22 mouse cellular contexts compared by ENCODE assay signal in genomic region chr4:68720983-68721382, GRCm38 (mm10).
DNase-seq lines count a peak whose midpoint lies in the region; ATAC-seq and TF ChIP-seq lines count a peak whose summit lies in the region.
"Had no signal": no experiment of that assay in that cellular context is flagged by ENCODE, and none has a peak within 500 bp of the region (broad histone marks: within the 10 kb centered on the region; RNA-seq: fewer than 3 reads in every experiment).

No protein-coding gene starts in this region.

- no peak for TF ChIP-seq POLR2A in heart, adult 2 months (IDR thresholded peaks at IDR 0.05; ENCODE audit: insufficient read depth, low read depth, low read length)
- no peak for TF ChIP-seq POLR2A in lung, adult 2 months (IDR thresholded peaks at IDR 0.05; ENCODE audit: borderline replicate concordance, extremely low read depth, low read depth, low read length)

- no peaks in the 10 kb centered on the region for H3K4me1 ChIP-seq in heart, embryonic 11.5 days (ENCODE audit: control insufficient read depth, insufficient read depth, low read length)
- H3K4me1 ChIP-seq in heart, postnatal 0 days (ENCODE audit: control insufficient read depth, insufficient read depth), result no peaks in the 10 kb centered on the region
- no peaks in the 10 kb centered on the region for H3K4me1 ChIP-seq in heart, adult 2 months (ENCODE audit: control insufficient read depth, insufficient read depth, low read length)
- no peaks in the 10 kb centered on the region for H3K4me1 ChIP-seq in lung, embryonic 14.5 days (ENCODE audit: insufficient read depth)
- H3K4me1 ChIP-seq in lung, adult 2 months (ENCODE audit: control insufficient read depth, insufficient read depth, low read length), result no peaks in the 10 kb centered on the region
- H3K4me1 ChIP-seq: embryonic facial prominence, embryonic 12.5 days; forebrain, embryonic 12.5 days; liver, embryonic 13.5 days; megakaryocyte, embryonic 14.5 days; neural tube, embryonic 12.5 days had no signal

- no peak overlapping the region for H3K9ac ChIP-seq in heart, embryonic 11.5 days (ENCODE audit: low read depth, low read length)
- H3K9ac ChIP-seq in heart, postnatal 0 days (replicated peaks; ENCODE audit: low read depth, low read length), result no peak overlapping the region
- H3K9ac ChIP-seq in heart, adult 2 months (ENCODE audit: low read depth, low read length), result no peak overlapping the region
- no peak overlapping the region for H3K9ac ChIP-seq in lung, embryonic 14.5 days
- H3K9ac ChIP-seq: embryonic facial prominence, embryonic 12.5 days; forebrain, embryonic 12.5 days; hindbrain, embryonic 14.5 days; liver, embryonic 13.5 days; neural tube, embryonic 12.5 days had no signal

- peak; percentile 77 for ATAC-seq in heart, embryonic 11.5 days (replicated peaks; ENCODE audit: insufficient number of reproducible peaks, low FRiP score, low TSS enrichment)
- ATAC-seq in heart, postnatal 0 days (ENCODE audit: insufficient read depth, low read depth), result peak; percentile 58
- ATAC-seq in lung, embryonic 14.5 days (ENCODE audit: insufficient read depth), result peak; percentile 83
- ATAC-seq: inflammation-experienced regulatory T-cells, adult 6 months had no signal

- no peaks in the 10 kb centered on the region for H3K9me3 ChIP-seq in heart, embryonic 11.5 days (replicated peaks; ENCODE audit: control insufficient read depth, low read length)
- no peaks in the 10 kb centered on the region for H3K9me3 ChIP-seq in heart, postnatal 0 days (replicated peaks; ENCODE audit: control insufficient read depth, low read length)
- no peaks in the 10 kb centered on the region for H3K9me3 ChIP-seq in lung, embryonic 14.5 days (ENCODE audit: low read depth, low read length)
- H3K9me3 ChIP-seq: embryonic facial prominence, embryonic 12.5 days; forebrain, embryonic 12.5 days; liver, embryonic 13.5 days; megakaryocyte, embryonic 14.5 days; neural tube, embryonic 12.5 days had no signal

- no peaks in the 10 kb centered on the region for H3K27me3 ChIP-seq in heart, embryonic 11.5 days (ENCODE audit: control insufficient read depth, insufficient read depth, low read length)
- no peaks in the 10 kb centered on the region for H3K27me3 ChIP-seq in heart, postnatal 0 days (ENCODE audit: control insufficient read depth, insufficient read depth, low read length)
- no peaks in the 10 kb centered on the region for H3K27me3 ChIP-seq in heart, adult 2 months (ENCODE audit: control insufficient read depth, insufficient read depth, low read length)
- no peaks in the 10 kb centered on the region for H3K27me3 ChIP-seq in lung, embryonic 14.5 days (ENCODE audit: insufficient read depth, low read length)
- H3K27me3 ChIP-seq: embryonic facial prominence, embryonic 12.5 days; forebrain, embryonic 12.5 days; liver, embryonic 13.5 days; megakaryocyte, embryonic 14.5 days; neural tube, embryonic 12.5 days had no signal

- 22% methylated on average over 1 of the region's 1 CpGs for WGBS in heart, embryonic 11.5 days (ENCODE audit: insufficient replicate concordance)
- WGBS in heart, postnatal 0 days, result 4% methylated on average over 1 of the region's 1 CpGs
- 6% methylated on average over 1 of the region's 1 CpGs for WGBS in heart, adult 2 months
- WGBS in lung, embryonic 14.5 days, result 19% methylated on average over 1 of the region's 1 CpGs
- WGBS in lung, adult 2 months, result 7% methylated on average over 1 of the region's 1 CpGs

- H3K79me2 ChIP-seq in heart, adult 2 months (replicated peaks; ENCODE audit: control insufficient read depth, insufficient read depth, low read length), result no peaks in the 10 kb centered on the region

- H3K27ac ChIP-seq in heart, embryonic 11.5 days (ENCODE audit: low read depth, low read length), result no peak overlapping the region
- no peak overlapping the region for H3K27ac ChIP-seq in heart, postnatal 0 days (ENCODE audit: low read depth)
- no peak overlapping the region for H3K27ac ChIP-seq in heart, adult 2 months
- H3K27ac ChIP-seq in lung, embryonic 14.5 days (ENCODE audit: low read depth), result no peak overlapping the region
- H3K27ac ChIP-seq: embryonic facial prominence, embryonic 12.5 days; forebrain, embryonic 12.5 days; hindbrain, embryonic 14.5 days; left cerebral cortex, adult 2 months; liver, embryonic 13.5 days; neural tube, embryonic 12.5 days had no signal

- no peak for TF ChIP-seq CTCF in heart, postnatal 0 days (IDR thresholded peaks at IDR 0.05; ENCODE audit: low read depth)
- TF ChIP-seq CTCF in heart, adult 2 months (IDR thresholded peaks at IDR 0.05), result no peak
- TF ChIP-seq CTCF in lung, embryonic 14.5 days (IDR thresholded peaks at IDR 0.05; ENCODE audit: low read depth), result no peak
- TF ChIP-seq CTCF in lung, adult 2 months (IDR thresholded peaks at IDR 0.05; ENCODE audit: insufficient read depth, low read length), result no peak

- no peak for DNase-seq in heart, adult 18-20 months
- peak; percentile 39 for DNase-seq in heart, postnatal 0 days (ENCODE audit: low spot score)
- no peak for DNase-seq in heart, adult 2 months
- peak; percentile 60 for DNase-seq in lung, embryonic 14.5 days
- DNase-seq in lung, adult 2 months, result no peak
- DNase-seq in brain, adult 2 months (ENCODE audit: low read depth, low spot score), result peak; percentile 2
- no peak for DNase-seq in urinary bladder, postnatal 25 days (ENCODE audit: low spot score)
- DNase-seq: adrenal gland, postnatal 14 days; cerebellum, adult 8-10 months; gastrocnemius, postnatal 25 days; liver, embryonic 13.5 days; midbrain, embryonic 14.5 days; right cerebral cortex, postnatal 14 days; thymus, postnatal 25 days had no signal

- no peak overlapping the region for H3K4me2 ChIP-seq in heart, embryonic 11.5 days
- H3K4me2 ChIP-seq in heart, postnatal 0 days (ENCODE audit: low read depth, low read length), result no peak overlapping the region
- no peak overlapping the region for H3K4me2 ChIP-seq in lung, embryonic 14.5 days
- H3K4me2 ChIP-seq: embryonic facial prominence, embryonic 12.5 days; forebrain, embryonic 12.5 days; hindbrain, embryonic 14.5 days; liver, embryonic 13.5 days; neural tube, embryonic 12.5 days had no signal

- H3K36me3 ChIP-seq in heart, embryonic 11.5 days (ENCODE audit: control insufficient read depth, insufficient read depth, low read length), result no peaks in the 10 kb centered on the region
- no peaks in the 10 kb centered on the region for H3K36me3 ChIP-seq in heart, postnatal 0 days (replicated peaks; ENCODE audit: control insufficient read depth, insufficient read depth, low read length)
- H3K36me3 ChIP-seq in heart, adult 2 months (ENCODE audit: control insufficient read depth, insufficient read depth, low read length), result no peaks in the 10 kb centered on the region
- no peaks in the 10 kb centered on the region for H3K36me3 ChIP-seq in lung, embryonic 14.5 days (ENCODE audit: insufficient read depth)
- H3K36me3 ChIP-seq: embryonic facial prominence, embryonic 12.5 days; forebrain, embryonic 12.5 days; liver, embryonic 13.5 days; neural tube, embryonic 12.5 days had no signal

- no peak overlapping the region for H3K4me3 ChIP-seq in heart, embryonic 11.5 days (ENCODE audit: low read depth, low read length)
- H3K4me3 ChIP-seq in heart, postnatal 0 days (ENCODE audit: low read depth, low read length), result no peak overlapping the region
- no peak overlapping the region for H3K4me3 ChIP-seq in heart, adult 2 months
- H3K4me3 ChIP-seq in lung, embryonic 14.5 days (ENCODE audit: low read depth, low read length), result no peak overlapping the region
- no peak overlapping the region for H3K4me3 ChIP-seq in lung, adult 2 months (replicated peaks; ENCODE audit: extremely low read depth, low read depth, low read length)
- H3K4me3 ChIP-seq: embryonic facial prominence, embryonic 12.5 days; forebrain, embryonic 12.5 days; left cerebral cortex, adult 2 months; liver, embryonic 13.5 days; megakaryocyte, embryonic 14.5 days; neural tube, embryonic 12.5 days had no signal

- no peak for TF ChIP-seq EP300 in heart, postnatal 0 days (IDR thresholded peaks at IDR 0.05; ENCODE audit: low read depth)
- TF ChIP-seq EP300 in heart, adult 2 months (IDR thresholded peaks at IDR 0.05; ENCODE audit: insufficient read depth, low read depth, low read length), result no peak

- intact Hi-C loops in heart, adult 2 months (cut with DNase I), result no loop called here

Comparison
In these comparisons a context has a peak if more than half of its experiments do, and no peak if none do; other contexts are left out.
1. DNase-seq: peak in heart, postnatal 0 days (single experiment), lung, embryonic 14.5 days (single experiment) and brain, adult 2 months (single experiment); none in heart, adult 18-20 months (0 of 2), heart, adult 2 months (0 of 2), lung, adult 2 months (single experiment) and urinary bladder, postnatal 25 days (single experiment).
2. Peak in every context shown above with its lines, with median percentiles within 50 percentile points of each other: ATAC-seq.